Mouse (Mus musculus): ENCODE measurements at regions not wholly inside any gene's neighbourhood (a gene's known extent, or its start where the extent isn't known, plus 50 kb on each side); places are given as distances from the start of the nearest gene placed in this dataset.
A peak's percentile ranks its signal among the peaks of the same experiment; 100 is the strongest.

GRCm38 (mm10) chr10:100199090-100199690 is 136.3 kb upstream of the Gm4301 start:
- H3K27me3 ChIP-seq (ENCODE audit: control insufficient read depth, insufficient read depth, low read length) = no peaks in the 10 kb centered on the region
- H3K9me3 ChIP-seq (ENCODE audit: control insufficient read depth, low read length) = no peaks in the 10 kb centered on the region
- no peaks in the 10 kb centered on the region for H3K36me3 ChIP-seq (ENCODE audit: control insufficient read depth, insufficient read depth, low read length)
- no peak overlapping the region for H3K9ac ChIP-seq (replicated peaks; ENCODE audit: low read length)
- 18% methylated on average over 8 of the region's 8 CpGs for WGBS
- H3K27ac ChIP-seq (replicated peaks; ENCODE audit: low read depth, low read length) = no peak overlapping the region
- H3K4me2 ChIP-seq (ENCODE audit: low read length) = no peak overlapping the region
- H3K4me1 ChIP-seq (ENCODE audit: control insufficient read depth, insufficient read depth, low read length) = peaks cover 5% of the 10 kb centered on the region; the same call in 1 of the 2 replicates
- no peak for DNase-seq
- no peak for ATAC-seq (ENCODE audit: low FRiP score, low TSS enrichment)
- H3K4me3 ChIP-seq (replicated peaks; ENCODE audit: low read depth, low read length) = no peak overlapping the region

GRCm38 (mm10) chr10:100200431-100200830 is 135.0 kb upstream of the Gm4301 start:
- DNase-seq = peak; percentile 49
- H3K27ac ChIP-seq (replicated peaks; ENCODE audit: low read depth, low read length) = no peak overlapping the region
- no peak; the same call in 1 of the 2 replicates for ATAC-seq (ENCODE audit: low FRiP score, low TSS enrichment)
- H3K4me3 ChIP-seq (replicated peaks; ENCODE audit: low read depth, low read length) = no peak overlapping the region
- WGBS = 3% methylated on average over 8 of the region's 8 CpGs
- H3K36me3 ChIP-seq (ENCODE audit: control insufficient read depth, insufficient read depth, low read length) = no peaks in the 10 kb centered on the region
- H3K9ac ChIP-seq (replicated peaks; ENCODE audit: low read length) = no peak overlapping the region
- H3K27me3 ChIP-seq (ENCODE audit: control insufficient read depth, insufficient read depth, low read length) = no peaks in the 10 kb centered on the region
- no peaks in the 10 kb centered on the region for H3K9me3 ChIP-seq (ENCODE audit: control insufficient read depth, low read length)
- H3K4me2 ChIP-seq (ENCODE audit: low read length) = peak overlapping the region; percentile 42
- H3K4me1 ChIP-seq (ENCODE audit: control insufficient read depth, insufficient read depth, low read length) = peaks cover 5% of the 10 kb centered on the region; the same call in 1 of the 2 replicates

GRCm38 (mm10) chr10:100206617-100207530 is 128.6 kb upstream of the Gm4301 start:
- 85% methylated on average over 10 of the region's 10 CpGs for WGBS

GRCm38 (mm10) chr10:100210684-100211083 is 124.8 kb upstream of the Gm4301 start:
- ATAC-seq (ENCODE audit: low FRiP score, low TSS enrichment) (no peak), DNase-seq (no peak)
- Histone ChIP-seq H3K4me1 (ENCODE audit: control insufficient read depth, insufficient read depth, low read length) (no peaks in the 10 kb centered on the region), H3K36me3 (ENCODE audit: control insufficient read depth, insufficient read depth, low read length) (no peaks in the 10 kb centered on the region), H3K4me3 (replicated peaks; ENCODE audit: low read depth, low read length) (no peak overlapping the region), H3K9ac (replicated peaks; ENCODE audit: low read length) (no peak overlapping the region), H3K27ac (replicated peaks; ENCODE audit: low read depth, low read length) (no peak overlapping the region), H3K9me3 (ENCODE audit: control insufficient read depth, low read length) (no peaks in the 10 kb centered on the region), H3K4me2 (ENCODE audit: low read length) (no peak overlapping the region), H3K27me3 (ENCODE audit: control insufficient read depth, insufficient read depth, low read length) (no peaks in the 10 kb centered on the region)
- 87% methylated on average over 7 of the region's 7 CpGs for WGBS

More at GRCm38 (mm10) chr10:100206617-100207530, 128.6 kb upstream of the Gm4301 start:
- ATAC-seq (ENCODE audit: low FRiP score, low TSS enrichment) (no peak), DNase-seq (no peak)
- Histone ChIP-seq H3K4me2 (ENCODE audit: low read length) (no peak overlapping the region), H3K9me3 (ENCODE audit: control insufficient read depth, low read length) (no peaks in the 10 kb centered on the region), H3K27me3 (ENCODE audit: control insufficient read depth, insufficient read depth, low read length) (no peaks in the 10 kb centered on the region), H3K27ac (replicated peaks; ENCODE audit: low read depth, low read length) (no peak overlapping the region), H3K9ac (replicated peaks; ENCODE audit: low read length) (no peak overlapping the region), H3K36me3 (ENCODE audit: control insufficient read depth, insufficient read depth, low read length) (no peaks in the 10 kb centered on the region), H3K4me3 (replicated peaks; ENCODE audit: low read depth, low read length) (no peak overlapping the region), H3K4me1 (ENCODE audit: control insufficient read depth, insufficient read depth, low read length) (no peaks in the 10 kb centered on the region)

- no peak overlapping the region for H3K9ac ChIP-seq (replicated peaks; ENCODE audit: low read length)
- no peaks in the 10 kb centered on the region for H3K4me1 ChIP-seq (ENCODE audit: control insufficient read depth, insufficient read depth, low read length)
- WGBS = 96% methylated on average over 3 of the region's 3 CpGs
- no peak overlapping the region for H3K27ac ChIP-seq (replicated peaks; ENCODE audit: low read depth, low read length)
- H3K27me3 ChIP-seq (ENCODE audit: control insufficient read depth, insufficient read depth, low read length) = no peaks in the 10 kb centered on the region
- H3K9me3 ChIP-seq (ENCODE audit: control insufficient read depth, low read length) = peaks cover 3% of the 10 kb centered on the region; the same call in 1 of the 2 replicates
- no peak overlapping the region for H3K4me2 ChIP-seq (ENCODE audit: low read length)
- ATAC-seq (ENCODE audit: low FRiP score, low TSS enrichment) (no peak), DNase-seq (no peak)
- no peaks in the 10 kb centered on the region for H3K36me3 ChIP-seq (ENCODE audit: control insufficient read depth, insufficient read depth, low read length)
- H3K4me3 ChIP-seq (replicated peaks; ENCODE audit: low read depth, low read length) = no peak overlapping the region
Observed at GRCm38 (mm10) chr10:100224459-100225097, 110.9 kb upstream of the Gm4301 start.

GRCm38 (mm10) chr10:100259235-100259900 is 76.1 kb upstream of the Gm4301 start:
- WGBS = 84% methylated on average over 4 of the region's 4 CpGs

GRCm38 (mm10) chr10:100263447-100263846 is 72.0 kb upstream of the Gm4301 start:
- Histone ChIP-seq H3K4me2 (ENCODE audit: low read length) (no peak overlapping the region), H3K9me3 (ENCODE audit: control insufficient read depth, low read length) (no peaks in the 10 kb centered on the region), H3K27me3 (ENCODE audit: control insufficient read depth, insufficient read depth, low read length) (no peaks in the 10 kb centered on the region), H3K27ac (replicated peaks; ENCODE audit: low read depth, low read length) (no peak overlapping the region), H3K9ac (replicated peaks; ENCODE audit: low read length) (no peak overlapping the region), H3K4me3 (replicated peaks; ENCODE audit: low read depth, low read length) (no peak overlapping the region), H3K36me3 (ENCODE audit: control insufficient read depth, insufficient read depth, low read length) (no peaks in the 10 kb centered on the region), H3K4me1 (ENCODE audit: control insufficient read depth, insufficient read depth, low read length) (no peaks in the 10 kb centered on the region)
- ATAC-seq (ENCODE audit: low FRiP score, low TSS enrichment) (no peak), DNase-seq (no peak)
- WGBS = 69% methylated on average over 2 of the region's 2 CpGs

More at GRCm38 (mm10) chr10:100259235-100259900, 76.1 kb upstream of the Gm4301 start:
- H3K27ac ChIP-seq (replicated peaks; ENCODE audit: low read depth, low read length) = no peak overlapping the region
- no peak for ATAC-seq (ENCODE audit: low FRiP score, low TSS enrichment)
- no peak for DNase-seq
- no peak overlapping the region for H3K4me2 ChIP-seq (ENCODE audit: low read length)
- H3K36me3 ChIP-seq (ENCODE audit: control insufficient read depth, insufficient read depth, low read length) = no peaks in the 10 kb centered on the region
- no peaks in the 10 kb centered on the region for H3K27me3 ChIP-seq (ENCODE audit: control insufficient read depth, insufficient read depth, low read length)
- no peak overlapping the region for H3K4me3 ChIP-seq (replicated peaks; ENCODE audit: low read depth, low read length)
- H3K9me3 ChIP-seq (ENCODE audit: control insufficient read depth, low read length) = no peaks in the 10 kb centered on the region
- H3K4me1 ChIP-seq (ENCODE audit: control insufficient read depth, insufficient read depth, low read length) = no peaks in the 10 kb centered on the region
- H3K9ac ChIP-seq (replicated peaks; ENCODE audit: low read length) = no peak overlapping the region

- no peaks in the 10 kb centered on the region for H3K9me3 ChIP-seq (ENCODE audit: control insufficient read depth, low read length)
- H3K4me1 ChIP-seq (ENCODE audit: control insufficient read depth, insufficient read depth, low read length) = no peaks in the 10 kb centered on the region
- no peaks in the 10 kb centered on the region for H3K27me3 ChIP-seq (ENCODE audit: control insufficient read depth, insufficient read depth, low read length)
- H3K9ac ChIP-seq (replicated peaks; ENCODE audit: low read length) = no peak overlapping the region
- DNase-seq (no peak), ATAC-seq (ENCODE audit: low FRiP score, low TSS enrichment) (no peak)
- WGBS = 21% methylated on average over 2 of the region's 2 CpGs
- no peaks in the 10 kb centered on the region for H3K36me3 ChIP-seq (ENCODE audit: control insufficient read depth, insufficient read depth, low read length)
- H3K27ac ChIP-seq (replicated peaks; ENCODE audit: low read depth, low read length) = no peak overlapping the region
- H3K4me2 ChIP-seq (ENCODE audit: low read length) = no peak overlapping the region
- no peak overlapping the region for H3K4me3 ChIP-seq (replicated peaks; ENCODE audit: low read depth, low read length)
Observed at GRCm38 (mm10) chr10:100264066-100264465, 71.4 kb upstream of the Gm4301 start.

Data from midbrain, embryonic 14.5 days (tissue).